Mouse (Mus musculus) embryonic fibroblast, embryonic 13.5 days (primary cell): ENCODE data around the gene Adamts17.

ENCODE experiments used
- CTCF ChIP-seq: IDR thresholded peaks from 2 replicates; pipeline ENCODE4 v1.5.1; 2011; ENCODE audit warnings: mild to moderate bottlenecking, control low read depth, low read length, moderate library complexity, borderline replicate concordance; ENCODE audit not compliant: insufficient read depth
- POLR2A ChIP-seq: IDR thresholded peaks from 2 replicates; pipeline ENCODE4 v1.6.1; 2011; ENCODE audit warnings: low read depth, mild to moderate bottlenecking, control low read depth, low read length, moderate library complexity

DNA sequence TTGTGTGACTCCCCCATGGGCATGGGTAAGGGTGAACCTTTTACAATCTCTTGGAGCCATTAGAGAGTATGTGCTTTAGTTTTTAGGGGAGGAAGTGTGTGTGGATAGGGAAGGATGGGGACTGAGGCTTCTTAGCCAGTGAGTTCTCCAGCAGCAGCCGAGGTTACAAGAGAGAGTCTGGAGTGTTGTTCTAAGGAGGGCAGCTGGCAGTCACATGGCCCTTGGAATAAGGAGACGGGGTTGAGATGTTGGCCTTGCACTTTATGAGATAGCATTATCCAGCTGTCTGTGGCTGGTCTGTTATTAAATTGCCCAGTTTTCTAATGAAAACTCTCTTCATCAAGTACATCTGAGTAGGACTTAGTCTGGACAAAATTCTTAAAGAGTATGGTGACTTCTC lies 4.3 kb downstream of the Adamts17 start:
- TF ChIP-seq CTCF (no peak), POLR2A (no peak)
